Mouse (Mus musculus): ENCODE data around the gene Dscaml1. TPM values are rescaled to one million over a fixed set of nuclear protein-coding genes. Genes with fewer than 3 reads are reported as not detected.

The Dscaml1 gene
- polyA plus RNA-seq, 1 experiment: not detected

DNA sequence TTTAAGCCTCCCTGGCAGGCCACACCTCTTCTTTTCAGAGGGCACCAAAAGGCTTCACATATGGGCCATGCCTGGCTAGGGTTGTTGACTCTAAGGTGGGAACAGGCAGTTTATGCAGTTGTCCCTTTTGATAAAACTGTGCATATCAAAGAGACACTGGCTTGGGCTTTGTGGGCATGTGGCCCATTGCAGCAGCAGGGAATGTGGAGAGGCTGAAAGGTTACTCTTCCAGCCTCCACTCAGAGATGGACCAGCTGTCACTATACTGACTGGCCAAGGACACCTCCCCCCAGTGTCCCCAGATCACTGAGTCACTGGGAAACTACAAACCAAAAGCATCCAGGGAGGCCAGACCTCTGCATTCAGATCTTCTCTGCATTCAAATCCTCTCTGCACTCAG, 180.9 kb downstream of the Dscaml1 start:
- no peak for TF ChIP-seq CTCF (IDR thresholded peaks at IDR 0.05; ENCODE audit: control insufficient read depth, insufficient read depth, low read length)
- no peak for TF ChIP-seq POLR2A (IDR thresholded peaks at IDR 0.05; ENCODE audit: borderline replicate concordance, control insufficient read depth, low read depth, low read length)
- Histone ChIP-seq H3K4me1 (ENCODE audit: control insufficient read depth, insufficient read depth, low read length) (no peaks in the 10 kb centered on the region), H3K4me3 (replicated peaks; ENCODE audit: control insufficient read depth, low read depth, low read length) (no peak overlapping the region), H3K27ac (ENCODE audit: control insufficient read depth, insufficient read depth, low read depth, low read length, poor library complexity) (no peak overlapping the region)

DNA sequence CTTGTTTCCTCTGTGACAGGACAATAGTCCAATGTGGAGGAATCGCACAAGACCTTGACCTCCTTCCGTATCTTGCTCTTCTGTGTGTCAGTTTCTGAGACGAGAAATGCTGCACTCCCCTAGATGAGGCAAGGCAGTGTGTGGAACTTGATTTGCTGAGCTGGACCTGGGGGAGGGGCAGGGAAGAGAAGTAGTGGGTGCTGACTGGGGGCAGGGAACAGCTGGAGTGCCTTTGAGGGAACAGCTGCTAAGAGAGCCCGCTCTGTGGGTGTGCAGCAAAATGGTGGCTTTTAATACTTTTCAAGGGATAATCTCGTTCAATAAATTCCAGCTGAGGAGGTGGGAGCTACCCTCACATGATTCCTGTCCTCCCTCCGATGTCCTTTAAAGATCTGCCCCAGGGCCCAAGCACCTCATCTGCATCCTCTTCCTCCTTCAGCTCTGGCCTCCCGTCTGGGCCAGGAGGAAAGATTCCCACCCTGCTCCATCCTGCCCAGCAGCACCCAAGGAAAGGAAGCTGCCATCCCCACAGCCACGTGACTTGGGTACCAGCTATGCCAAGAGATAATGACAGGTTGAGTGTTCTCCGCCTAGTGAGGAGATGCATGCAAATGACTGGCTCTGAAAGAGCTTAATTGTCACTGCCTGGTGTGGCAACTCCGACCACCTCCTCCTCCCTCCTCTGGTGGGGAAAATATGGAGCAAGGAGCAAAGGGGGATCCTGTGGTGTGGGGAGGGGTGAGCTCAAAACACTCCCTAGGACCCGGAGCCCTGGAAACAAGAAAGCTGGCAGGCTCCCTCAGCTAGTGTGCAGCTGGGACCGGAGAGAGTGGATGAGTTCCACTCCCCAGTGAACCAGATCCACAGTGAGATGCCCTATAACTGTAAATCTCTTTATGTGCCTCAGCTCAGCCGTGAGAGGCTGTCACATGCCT, 181.9 kb downstream of the Dscaml1 start:
- Histone ChIP-seq H3K4me3 (replicated peaks; ENCODE audit: control insufficient read depth, low read depth, low read length) (no peak overlapping the region), H3K4me1 (ENCODE audit: control insufficient read depth, insufficient read depth, low read length) (no peaks in the 10 kb centered on the region), H3K27ac (ENCODE audit: control insufficient read depth, insufficient read depth, low read depth, low read length, poor library complexity) (no peak overlapping the region)
- no peak for TF ChIP-seq CTCF (IDR thresholded peaks at IDR 0.05; ENCODE audit: control insufficient read depth, insufficient read depth, low read length)
- TF ChIP-seq POLR2A (IDR thresholded peaks at IDR 0.05; ENCODE audit: borderline replicate concordance, control insufficient read depth, low read depth, low read length): no peak
- WGBS: 40% methylated on average over 13 of the region's 13 CpGs

DNA sequence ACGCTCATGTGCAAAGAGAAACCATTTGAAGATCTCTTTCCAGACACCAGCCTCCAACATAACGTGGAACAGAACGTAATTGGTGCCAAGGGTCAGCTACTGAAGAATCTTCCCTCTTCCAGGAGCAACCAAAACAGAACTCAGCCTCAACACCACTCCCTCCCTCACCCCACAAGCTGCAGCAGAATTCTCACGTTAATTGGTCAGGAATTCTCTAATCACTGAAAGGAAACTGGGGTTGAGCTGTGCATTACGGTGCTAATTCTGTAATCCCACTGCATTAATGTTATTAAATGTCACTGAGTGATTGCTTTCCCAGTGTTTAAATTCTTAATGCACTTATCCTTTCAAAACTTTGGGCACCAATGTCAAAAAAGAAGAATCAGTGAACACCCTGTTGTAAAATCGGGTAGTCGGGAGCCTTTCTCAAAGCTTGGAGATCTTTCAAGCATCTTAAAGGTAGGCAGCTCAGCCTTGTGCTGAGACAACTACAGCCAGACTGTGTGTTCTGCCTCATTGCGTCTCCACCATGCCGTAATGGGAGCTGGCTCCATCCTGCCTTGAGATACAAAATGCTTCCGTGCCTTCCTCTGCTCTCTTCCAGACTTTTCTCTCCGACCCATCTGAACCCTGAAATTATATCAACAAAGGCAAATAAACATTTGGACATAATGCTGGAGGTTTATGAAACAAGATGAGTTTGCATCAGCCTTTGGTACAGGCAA, 184.1 kb downstream of the Dscaml1 start:
- no peak overlapping the region for H3K27ac ChIP-seq (ENCODE audit: control insufficient read depth, insufficient read depth, low read depth, low read length, poor library complexity)
- 76% methylated on average over 11 of the region's 11 CpGs for WGBS
- no peaks in the 10 kb centered on the region for H3K4me1 ChIP-seq (ENCODE audit: control insufficient read depth, insufficient read depth, low read length)
- TF ChIP-seq POLR2A (IDR thresholded peaks at IDR 0.05; ENCODE audit: borderline replicate concordance, control insufficient read depth, low read depth, low read length) (no peak), CTCF (IDR thresholded peaks at IDR 0.05; ENCODE audit: control insufficient read depth, insufficient read depth, low read length) (no peak)
- no peak overlapping the region for H3K4me3 ChIP-seq (replicated peaks; ENCODE audit: control insufficient read depth, low read depth, low read length)

DNA sequence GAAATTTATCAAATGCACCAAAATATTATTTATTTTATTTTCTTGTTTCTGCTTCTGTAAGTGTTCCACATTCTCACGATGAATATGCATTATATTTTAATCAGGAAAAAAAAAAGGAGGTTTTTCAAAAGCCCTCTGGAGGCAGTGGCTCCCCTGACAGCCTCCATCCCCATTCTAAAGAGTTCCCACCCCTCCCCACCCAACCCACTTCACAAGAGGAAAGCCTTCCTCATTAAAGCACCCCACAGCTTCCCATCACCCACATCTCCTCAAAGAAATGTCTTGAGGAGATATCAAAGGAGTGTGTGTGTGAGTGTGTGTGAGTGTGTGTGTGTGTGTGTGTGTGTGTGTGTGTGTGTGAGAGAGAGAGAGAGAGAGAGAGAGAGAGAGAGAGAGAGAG, 188.2 kb downstream of the Dscaml1 start:
- 48% methylated on average over 1 of the region's 1 CpGs for WGBS

DNA sequence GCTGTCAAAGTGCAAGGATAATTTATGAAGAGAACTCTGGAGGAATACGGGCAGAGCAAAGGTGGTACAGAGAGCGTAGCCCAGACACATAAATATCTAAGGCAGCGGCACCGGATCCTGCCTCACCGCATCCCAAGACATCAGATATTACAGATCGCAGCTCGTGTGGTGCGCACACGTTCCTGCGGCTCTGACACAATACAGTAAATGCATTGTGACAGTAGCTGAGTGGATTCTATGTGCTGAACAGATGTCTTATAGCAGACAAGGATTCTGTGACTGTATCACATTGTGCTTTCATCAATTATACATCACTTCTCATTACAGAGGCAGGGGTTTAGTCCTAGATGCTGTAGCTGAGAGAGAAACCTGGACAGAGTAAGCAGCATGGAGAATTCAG, 191.5 kb downstream of the Dscaml1 start:
- no peak overlapping the region for H3K27ac ChIP-seq (ENCODE audit: control insufficient read depth, insufficient read depth, low read depth, low read length, poor library complexity)
- WGBS: 86% methylated on average over 10 of the region's 10 CpGs
- no peak for TF ChIP-seq POLR2A (IDR thresholded peaks at IDR 0.05; ENCODE audit: borderline replicate concordance, control insufficient read depth, low read depth, low read length)
- TF ChIP-seq CTCF (IDR thresholded peaks at IDR 0.05; ENCODE audit: control insufficient read depth, insufficient read depth, low read length): no peak

More for the DNA sequence above, 188.2 kb downstream of the Dscaml1 start:
- H3K27ac ChIP-seq (ENCODE audit: control insufficient read depth, insufficient read depth, low read depth, low read length, poor library complexity): no peak overlapping the region
- H3K4me3 ChIP-seq (replicated peaks; ENCODE audit: control insufficient read depth, low read depth, low read length): no peak overlapping the region
- no peak for TF ChIP-seq CTCF (IDR thresholded peaks at IDR 0.05; ENCODE audit: control insufficient read depth, insufficient read depth, low read length)
- TF ChIP-seq POLR2A (IDR thresholded peaks at IDR 0.05; ENCODE audit: borderline replicate concordance, control insufficient read depth, low read depth, low read length): no peak
- H3K4me1 ChIP-seq (ENCODE audit: control insufficient read depth, insufficient read depth, low read length): no peaks in the 10 kb centered on the region; the same call in 1 of the 2 replicates

DNA sequence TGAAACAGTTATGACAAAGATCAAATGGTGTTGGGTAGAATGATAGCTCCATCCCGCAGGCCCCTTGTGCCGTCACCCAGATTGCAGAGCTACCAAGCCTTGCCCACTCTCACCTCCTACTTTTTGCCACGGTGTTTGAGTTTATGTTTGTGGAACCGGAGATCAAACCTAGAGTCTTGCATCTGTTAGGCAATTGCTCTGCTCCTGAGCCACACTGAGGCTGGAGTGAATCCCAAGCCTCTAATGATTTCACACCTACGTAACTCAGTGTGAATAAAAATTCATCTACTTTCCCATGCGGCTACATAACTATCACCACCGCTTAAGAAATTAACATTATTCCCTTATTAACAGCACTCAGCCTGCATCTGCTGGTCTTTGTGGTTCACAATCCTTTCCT, 192.0 kb downstream of the Dscaml1 start:
- TF ChIP-seq CTCF (IDR thresholded peaks at IDR 0.05; ENCODE audit: control insufficient read depth, insufficient read depth, low read length) (no peak), POLR2A (IDR thresholded peaks at IDR 0.05; ENCODE audit: borderline replicate concordance, control insufficient read depth, low read depth, low read length) (no peak)
- no peaks in the 10 kb centered on the region; the same call in 1 of the 2 replicates for H3K4me1 ChIP-seq (ENCODE audit: control insufficient read depth, insufficient read depth, low read length)
- no peak overlapping the region for H3K27ac ChIP-seq (ENCODE audit: control insufficient read depth, insufficient read depth, low read depth, low read length, poor library complexity)
- no peak overlapping the region for H3K4me3 ChIP-seq (replicated peaks; ENCODE audit: control insufficient read depth, low read depth, low read length)
- 81% methylated on average over 7 of the region's 7 CpGs for WGBS

More for the DNA sequence above, 191.5 kb downstream of the Dscaml1 start:
- H3K4me3 ChIP-seq (replicated peaks; ENCODE audit: control insufficient read depth, low read depth, low read length): no peak overlapping the region
- no peaks in the 10 kb centered on the region; the same call in 1 of the 2 replicates for H3K4me1 ChIP-seq (ENCODE audit: control insufficient read depth, insufficient read depth, low read length)

DNA sequence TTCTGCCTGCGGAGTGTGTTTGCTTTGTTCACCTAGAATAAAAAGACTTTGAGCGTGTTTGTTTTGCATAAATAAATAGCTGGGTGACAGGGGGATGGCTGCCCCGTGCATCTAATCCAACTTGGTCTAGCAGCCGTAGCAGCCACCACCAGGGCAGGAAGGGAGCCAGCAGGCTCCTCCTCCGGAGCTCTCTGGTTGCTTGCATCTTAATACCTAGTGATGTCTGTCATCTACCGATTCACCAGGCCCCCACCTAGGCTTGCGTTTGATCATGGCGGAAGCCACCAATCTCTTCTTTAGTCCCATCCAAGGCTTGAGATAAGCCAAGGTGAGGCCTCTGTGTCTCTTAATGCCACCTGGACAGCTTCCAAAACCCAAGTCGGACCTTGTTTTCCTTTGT, 193.6 kb downstream of the Dscaml1 start:
- TF ChIP-seq POLR2A (IDR thresholded peaks at IDR 0.05; ENCODE audit: borderline replicate concordance, control insufficient read depth, low read depth, low read length) (no peak), CTCF (IDR thresholded peaks at IDR 0.05; ENCODE audit: control insufficient read depth, insufficient read depth, low read length) (no peak)
- H3K27ac ChIP-seq (ENCODE audit: control insufficient read depth, insufficient read depth, low read depth, low read length, poor library complexity): no peak overlapping the region
- H3K4me3 ChIP-seq (replicated peaks; ENCODE audit: control insufficient read depth, low read depth, low read length): no peak overlapping the region
- no peaks in the 10 kb centered on the region; the same call in 1 of the 2 replicates for H3K4me1 ChIP-seq (ENCODE audit: control insufficient read depth, insufficient read depth, low read length)
- 61% methylated on average over 9 of the region's 9 CpGs for WGBS

DNA sequence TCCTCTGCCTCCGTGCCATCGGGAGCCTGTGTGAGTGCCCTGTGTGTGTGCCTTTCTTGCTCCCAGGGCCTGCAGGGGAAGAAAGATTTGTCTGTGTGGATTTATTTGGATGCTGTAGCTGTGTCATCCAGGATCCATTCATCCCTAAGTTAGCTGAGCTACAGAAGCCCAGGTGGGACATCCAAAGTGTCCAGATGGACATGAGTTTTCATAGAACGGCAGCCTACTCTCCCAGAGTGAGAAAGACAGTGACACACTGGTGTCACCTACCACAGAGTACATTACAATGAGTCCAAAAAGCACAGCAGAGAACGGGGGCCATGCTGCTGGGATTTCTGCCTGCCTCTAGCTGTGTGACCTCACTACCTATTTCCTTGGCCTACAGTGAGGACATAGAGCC, 194.5 kb downstream of the Dscaml1 start:
- 85% methylated on average over 4 of the region's 4 CpGs for WGBS
- TF ChIP-seq CTCF (IDR thresholded peaks at IDR 0.05; ENCODE audit: control insufficient read depth, insufficient read depth, low read length) (no peak), POLR2A (IDR thresholded peaks at IDR 0.05; ENCODE audit: borderline replicate concordance, control insufficient read depth, low read depth, low read length) (no peak)
- H3K4me1 ChIP-seq (ENCODE audit: control insufficient read depth, insufficient read depth, low read length): no peaks in the 10 kb centered on the region

More for the DNA sequence above, 194.5 kb downstream of the Dscaml1 start:
- Histone ChIP-seq H3K4me3 (replicated peaks; ENCODE audit: control insufficient read depth, low read depth, low read length) (no peak overlapping the region), H3K27ac (ENCODE audit: control insufficient read depth, insufficient read depth, low read depth, low read length, poor library complexity) (no peak overlapping the region)
